Mouse (Mus musculus): Measurements from ENCODE around the gene Fgfbp3. TPM values are rescaled to one million over a fixed set of nuclear protein-coding genes. Genes with fewer than 3 reads are reported as not detected.
A peak's percentile ranks its signal among the peaks of the same experiment; 100 is the strongest.

Fgfbp3 gene
- total and polyA plus RNA-seq, 2 experiments from 2014 or later, result 19.8 to 26.4 TPM

- peaks cover 5% of the 10 kb centered on the region; the same call in 1 of the 2 replicates for H3K4me1 ChIP-seq (ENCODE audit: insufficient read depth, low read length)
- H3K27ac ChIP-seq, result no peak overlapping the region
- no peaks in the 10 kb centered on the region for H3K27me3 ChIP-seq (ENCODE audit: insufficient read depth, low read length)
- 41% methylated on average over 9 of the region's 9 CpGs for WGBS
- ATAC-seq, result peak; percentile 52; the same call in 1 of the 2 replicates
- H3K9me3 ChIP-seq (ENCODE audit: low read length), result no peaks in the 10 kb centered on the region
- H3K4me3 ChIP-seq (ENCODE audit: low read length), result no peak overlapping the region
- no peak overlapping the region for H3K4me2 ChIP-seq (ENCODE audit: low read depth, low read length)
- H3K9ac ChIP-seq (replicated peaks; ENCODE audit: low read length), result no peak overlapping the region
- TF ChIP-seq CTCF (IDR thresholded peaks at IDR 0.05; ENCODE audit: low read depth), result peak; percentile 77
- peaks cover 13% of the 10 kb centered on the region; the same call in 1 of the 2 replicates for H3K36me3 ChIP-seq (ENCODE audit: insufficient read depth, low read length)
- DNase-seq (ENCODE audit: low spot score), result peak; percentile 74
Observed at GRCm38 (mm10) chr19:36897778-36898177, 21.6 kb downstream of the Fgfbp3 start.

DNA sequence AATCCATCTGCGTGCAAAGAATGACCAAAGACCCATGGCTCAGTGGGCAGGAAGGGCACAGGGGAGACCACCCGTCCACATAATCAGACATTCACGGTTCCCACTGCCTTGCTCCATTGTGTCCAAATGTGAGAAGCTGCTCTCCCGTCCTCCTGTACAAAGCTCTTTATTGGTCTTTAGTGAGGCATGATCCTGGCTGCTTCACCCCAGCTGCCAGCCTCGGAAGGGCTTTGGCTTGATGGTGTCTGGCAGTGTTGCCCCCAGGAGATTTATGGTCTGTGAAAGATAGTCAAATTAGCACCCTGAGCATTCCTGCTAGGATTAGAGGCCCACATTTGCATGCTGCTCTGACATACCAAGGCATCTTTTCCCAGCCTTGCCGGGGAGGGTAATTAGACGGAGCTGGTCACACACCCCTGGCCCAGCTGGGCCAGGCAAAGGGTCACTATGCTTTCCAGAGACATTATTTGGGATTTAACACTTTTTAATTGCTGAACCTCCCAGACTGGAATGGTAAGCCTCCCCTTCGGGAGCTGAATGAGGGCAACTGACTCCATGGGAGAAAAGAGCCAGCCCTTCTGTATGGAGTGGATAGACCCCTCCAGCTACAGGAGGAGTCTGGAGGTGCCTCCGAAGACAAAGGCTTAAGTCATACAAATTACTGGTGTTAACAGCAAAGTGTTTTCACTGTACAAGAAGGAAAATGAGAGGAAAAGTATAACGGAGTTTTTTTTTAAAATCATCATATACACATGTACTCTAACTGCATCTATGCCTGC lies 22.4 kb downstream of the Fgfbp3 start:
- Histone ChIP-seq H3K27ac (peak overlapping the region; percentile 52), H3K9me3 (ENCODE audit: low read length) (no peaks in the 10 kb centered on the region), H3K9ac (replicated peaks; ENCODE audit: low read length) (no peak overlapping the region), H3K4me3 (ENCODE audit: low read length) (no peak overlapping the region), H3K4me1 (ENCODE audit: insufficient read depth, low read length) (peaks cover 5% of the 10 kb centered on the region; the same call in 1 of the 2 replicates), H3K36me3 (ENCODE audit: insufficient read depth, low read length) (peaks cover 13% of the 10 kb centered on the region; the same call in 1 of the 2 replicates), H3K27me3 (ENCODE audit: insufficient read depth, low read length) (no peaks in the 10 kb centered on the region), H3K4me2 (ENCODE audit: low read depth, low read length) (0 out of 2 replicates have a peak overlapping the region, but pooled peaks have one; percentile 3)
- TF ChIP-seq CTCF (IDR thresholded peaks at IDR 0.05; ENCODE audit: low read depth), result no peak
- ATAC-seq, result peak; percentile 91
- peak; percentile 67 for DNase-seq (ENCODE audit: low spot score)
- WGBS, result 10% methylated on average over 10 of the region's 10 CpGs

DNA sequence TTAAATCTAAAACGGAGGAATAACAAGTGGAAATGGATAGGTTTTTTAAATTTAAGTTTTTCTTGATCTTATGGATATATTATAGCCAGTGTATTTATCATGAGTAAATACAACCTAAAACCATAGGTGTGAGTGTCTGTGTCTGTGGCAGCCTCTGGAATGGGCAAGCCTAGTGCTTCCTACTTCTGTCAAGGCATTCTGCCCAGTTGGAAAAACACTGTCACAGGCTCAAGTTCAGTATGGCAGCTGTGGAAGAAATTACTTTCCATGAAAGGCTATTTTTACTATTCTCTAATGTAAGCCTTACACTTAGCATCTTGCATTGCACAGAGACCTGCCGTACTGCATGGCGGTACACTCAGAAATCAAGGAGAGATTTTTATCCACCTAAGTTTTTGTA lies 27.7 kb downstream of the Fgfbp3 start:
- no peak overlapping the region for H3K27ac ChIP-seq
- H3K9me3 ChIP-seq (ENCODE audit: low read length), result no peaks in the 10 kb centered on the region
- ATAC-seq (no peak), DNase-seq (ENCODE audit: low spot score) (no peak)
- TF ChIP-seq CTCF (IDR thresholded peaks at IDR 0.05; ENCODE audit: low read depth), result no peak
- peaks cover 50% of the 10 kb centered on the region for H3K36me3 ChIP-seq (ENCODE audit: insufficient read depth, low read length)
- peaks cover 5% of the 10 kb centered on the region; the same call in 1 of the 2 replicates for H3K4me1 ChIP-seq (ENCODE audit: insufficient read depth, low read length)
- no peak overlapping the region for H3K4me2 ChIP-seq (ENCODE audit: low read depth, low read length)
- no peak overlapping the region for H3K4me3 ChIP-seq (ENCODE audit: low read length)
- H3K9ac ChIP-seq (replicated peaks; ENCODE audit: low read length), result no peak overlapping the region
- 95% methylated on average over 3 of the region's 3 CpGs for WGBS
- H3K27me3 ChIP-seq (ENCODE audit: insufficient read depth, low read length), result no peaks in the 10 kb centered on the region

GRCm38 (mm10) chr19:36887706-36888105 lies 31.7 kb downstream of the Fgfbp3 start:
- no peaks in the 10 kb centered on the region for H3K4me1 ChIP-seq (ENCODE audit: insufficient read depth, low read length)
- TF ChIP-seq CTCF (IDR thresholded peaks at IDR 0.05; ENCODE audit: low read depth), result no peak
- WGBS, result 26% methylated on average over 3 of the region's 3 CpGs
- H3K27me3 ChIP-seq (ENCODE audit: insufficient read depth, low read length), result no peaks in the 10 kb centered on the region
- H3K27ac ChIP-seq, result no peak overlapping the region
- no peak overlapping the region for H3K4me3 ChIP-seq (ENCODE audit: low read length)
- no peaks in the 10 kb centered on the region for H3K9me3 ChIP-seq (ENCODE audit: low read length)
- H3K36me3 ChIP-seq (ENCODE audit: insufficient read depth, low read length), result peaks cover 56% of the 10 kb centered on the region
- no peak for DNase-seq (ENCODE audit: low spot score)
- H3K9ac ChIP-seq (replicated peaks; ENCODE audit: low read length), result no peak overlapping the region
- no peak for ATAC-seq
- no peak overlapping the region for H3K4me2 ChIP-seq (ENCODE audit: low read depth, low read length)

DNA sequence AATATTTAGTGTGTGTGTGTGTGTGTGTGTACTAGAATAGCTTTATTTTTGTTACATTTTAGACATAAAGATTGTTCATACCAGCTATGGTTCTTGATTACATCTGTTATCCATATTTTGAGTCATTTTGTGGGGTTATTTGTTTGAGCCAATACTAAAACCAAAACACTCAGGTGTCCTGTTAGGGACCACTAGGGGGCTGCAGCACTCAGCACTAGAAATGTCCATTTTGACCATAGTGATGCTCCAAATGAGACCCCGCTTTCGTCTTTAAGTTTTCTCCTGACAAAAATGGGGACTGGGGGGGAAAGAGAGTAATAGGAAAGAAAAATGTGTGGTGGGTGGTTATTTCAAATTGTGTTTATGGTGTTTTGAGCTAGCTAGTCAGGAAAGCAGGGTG lies 33.1 kb downstream of the Fgfbp3 start:
- peak; percentile 71 for TF ChIP-seq CTCF (IDR thresholded peaks at IDR 0.05; ENCODE audit: low read depth)
- Histone ChIP-seq H3K4me3 (ENCODE audit: low read length) (no peak overlapping the region), H3K4me2 (ENCODE audit: low read depth, low read length) (no peak overlapping the region), H3K9me3 (ENCODE audit: low read length) (no peaks in the 10 kb centered on the region), H3K4me1 (ENCODE audit: insufficient read depth, low read length) (no peaks in the 10 kb centered on the region), H3K36me3 (ENCODE audit: insufficient read depth, low read length) (peaks cover 64% of the 10 kb centered on the region), H3K9ac (replicated peaks; ENCODE audit: low read length) (no peak overlapping the region), H3K27me3 (ENCODE audit: insufficient read depth, low read length) (no peaks in the 10 kb centered on the region), H3K27ac (no peak overlapping the region)
- 66% methylated on average over 2 of the region's 2 CpGs for WGBS
- ATAC-seq (no peak), DNase-seq (ENCODE audit: low spot score) (peak; percentile 66)

DNA sequence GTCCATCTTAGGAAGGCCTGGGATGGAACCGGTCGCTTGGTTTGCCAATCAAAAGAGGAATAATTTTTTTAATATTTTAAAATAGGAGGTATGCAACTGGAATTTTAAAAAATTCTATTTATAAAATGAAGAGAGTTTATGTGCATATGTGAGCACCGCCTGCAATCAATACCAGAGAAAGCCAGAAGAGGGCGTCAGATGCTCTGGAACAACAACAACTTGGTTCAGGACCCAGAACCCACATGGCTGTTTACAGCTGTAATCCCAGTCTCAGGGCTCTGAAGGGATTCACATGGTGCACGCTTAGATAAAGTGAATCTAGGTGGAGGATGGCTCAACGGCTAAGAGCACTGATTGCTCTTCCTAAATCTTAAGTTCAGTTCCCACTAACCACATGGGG lies 36.3 kb downstream of the Fgfbp3 start:
- ATAC-seq (no peak), DNase-seq (ENCODE audit: low spot score) (peak; percentile 57)
- Histone ChIP-seq H3K9ac (replicated peaks; ENCODE audit: low read length) (no peak overlapping the region), H3K4me2 (ENCODE audit: low read depth, low read length) (no peak overlapping the region), H3K4me3 (ENCODE audit: low read length) (no peak overlapping the region), H3K36me3 (ENCODE audit: insufficient read depth, low read length) (peaks cover 63% of the 10 kb centered on the region), H3K27ac (no peak overlapping the region), H3K4me1 (ENCODE audit: insufficient read depth, low read length) (no peaks in the 10 kb centered on the region), H3K9me3 (ENCODE audit: low read length) (no peaks in the 10 kb centered on the region), H3K27me3 (ENCODE audit: insufficient read depth, low read length) (no peaks in the 10 kb centered on the region)
- TF ChIP-seq CTCF (IDR thresholded peaks at IDR 0.05; ENCODE audit: low read depth), result peak; percentile 61
- 78% methylated on average over 6 of the region's 6 CpGs for WGBS

All from hindbrain, postnatal 0 days (tissue).